Mouse (Mus musculus) lung, postnatal 0 days (tissue): ENCODE measurements at regions not wholly inside any gene's neighbourhood (a gene's known extent, or its start where the extent isn't known, plus 50 kb on each side); places are given as distances from the start of the nearest gene placed in this dataset.

Experiments
- ATAC-seq: fragments of 200-750 bp; cut with Nextera tagmentation; 2 replicates; pipeline ENCODE4 v1.8.0; 2017; ENCODE audit warnings: moderate library complexity
- DNase-seq: peaks from one replicate; pipeline ENCODE4 v3.0.0-alpha.2; 2016; ENCODE audit warnings: low spot score
- H3K27ac ChIP-seq: fragments of 300-500 bp; sonication (generic); 2 replicates; pipeline ENCODE4 v1.5.1; 2014; ENCODE audit warnings: antibody characterized with exemption, mild to moderate bottlenecking, low read length, mixed read lengths
- H3K27me3 ChIP-seq: fragments of 300-500 bp; sonication (generic); replicated peaks from 2 replicates; pipeline ENCODE4 v1.6.1; 2014; ENCODE audit warnings: low read length, mixed read lengths; ENCODE audit not compliant: insufficient read depth
- H3K36me3 ChIP-seq: fragments of 300-500 bp; sonication (generic); 2 replicates; pipeline ENCODE4 v1.6.1; 2014; ENCODE audit warnings: low read length, mixed read lengths; ENCODE audit not compliant: insufficient read depth
- H3K4me1 ChIP-seq: fragments of 300-500 bp; sonication (generic); 2 replicates; pipeline ENCODE4 v1.6.1; 2014; ENCODE audit warnings: antibody characterized with exemption, low read depth, low read length, mixed read lengths; ENCODE audit not compliant: insufficient read depth
- H3K4me2 ChIP-seq: fragments of 300-500 bp; sonication (generic); replicated peaks from 2 replicates; pipeline ENCODE4 v1.6.1; 2014; ENCODE audit warnings: low read depth, mild to moderate bottlenecking, low read length, moderate library complexity, mixed read lengths
- H3K4me3 ChIP-seq: fragments of 300-500 bp; sonication (generic); 2 replicates; pipeline ENCODE4 v1.5.1; 2014; ENCODE audit warnings: low read depth, low read length
- H3K9ac ChIP-seq: fragments of 300-500 bp; sonication (generic); replicated peaks from 2 replicates; pipeline ENCODE4 v1.6.1; 2014; ENCODE audit warnings: low read depth, mild to moderate bottlenecking
- H3K9me3 ChIP-seq: fragments of 300-500 bp; sonication (generic); 2 replicates; pipeline ENCODE4 v1.6.1; 2016; ENCODE audit warnings: low read length, mixed read lengths
- CTCF ChIP-seq: IDR thresholded peaks from 2 replicates; pipeline ENCODE4 v1.5.1; 2016; ENCODE audit warnings: antibody characterized with exemption, mild to moderate bottlenecking
- EP300 ChIP-seq: IDR thresholded peaks from 2 replicates; pipeline ENCODE4 v1.6.1; 2016; ENCODE audit warnings: antibody characterized with exemption, mild to moderate bottlenecking, control low read depth
- WGBS: fragments of 180-500 bp; shearing (Covaris S2); extraction: QIAGEN DNeasy Blood & Tissue Kit; methylation state at CpG from one replicate; pipeline ENCODE4 v1.1.7; 2014; 5-methylcytosine and 5-hydroxymethylcytosine counted together

- Histone ChIP-seq H3K9me3 (no peaks in the 10 kb centered on the region; the same call in 1 of the 2 replicates), H3K27ac (no peak overlapping the region), H3K36me3 (no peaks in the 10 kb centered on the region), H3K4me3 (no peak overlapping the region), H3K4me2 (peak overlapping the region; percentile 33; the same call in 1 of the 2 replicates), H3K4me1 (peaks cover 11% of the 10 kb centered on the region; the same call in 1 of the 2 replicates), H3K27me3 (no peaks in the 10 kb centered on the region), H3K9ac (no peak overlapping the region)
- ATAC-seq (no peak), DNase-seq (no peak)
- WGBS = 19% methylated on average over 19 of the region's 19 CpGs
- TF ChIP-seq CTCF (no peak), EP300 (no peak)
Observed at GRCm38 (mm10) chr9:120869432-120870081, 59.5 kb upstream of the Ctnnb1 start.

- Histone ChIP-seq H3K4me1 (peaks cover 7% of the 10 kb centered on the region; the same call in 1 of the 2 replicates), H3K36me3 (no peaks in the 10 kb centered on the region), H3K4me3 (no peak overlapping the region), H3K4me2 (no peak overlapping the region), H3K27ac (no peak overlapping the region), H3K9me3 (no peaks in the 10 kb centered on the region; the same call in 1 of the 2 replicates), H3K9ac (no peak overlapping the region), H3K27me3 (no peaks in the 10 kb centered on the region)
- TF ChIP-seq EP300 = no peak
- no peak for TF ChIP-seq CTCF
- DNase-seq = no peak
- 94% methylated on average over 3 of the region's 3 CpGs for WGBS
- no peak for ATAC-seq
Observed at GRCm38 (mm10) chr9:120873293-120873692, 55.7 kb upstream of the Ctnnb1 start.

- DNase-seq (no peak), ATAC-seq (no peak)
- Histone ChIP-seq H3K4me2 (no peak overlapping the region), H3K36me3 (no peaks in the 10 kb centered on the region), H3K27ac (no peak overlapping the region), H3K9ac (no peak overlapping the region), H3K9me3 (no peaks in the 10 kb centered on the region; the same call in 1 of the 2 replicates), H3K4me1 (peaks cover 7% of the 10 kb centered on the region; the same call in 1 of the 2 replicates), H3K4me3 (no peak overlapping the region), H3K27me3 (no peaks in the 10 kb centered on the region)
- no peak for TF ChIP-seq EP300
- TF ChIP-seq CTCF = no peak
- WGBS = 92% methylated on average over 5 of the region's 5 CpGs
Observed at GRCm38 (mm10) chr9:120874416-120874976, 54.5 kb upstream of the Ctnnb1 start.

GRCm38 (mm10) chr9:120877101-120877500 is 51.9 kb upstream of the Ctnnb1 start:
- H3K9me3 ChIP-seq = no peaks in the 10 kb centered on the region; the same call in 1 of the 2 replicates
- no peaks in the 10 kb centered on the region for H3K4me1 ChIP-seq
- DNase-seq = no peak
- ATAC-seq = no peak
- H3K9ac ChIP-seq = no peak overlapping the region
- 80% methylated on average over 2 of the region's 2 CpGs for WGBS
- H3K27me3 ChIP-seq = no peaks in the 10 kb centered on the region
- H3K4me3 ChIP-seq = no peak overlapping the region
- H3K4me2 ChIP-seq = no peak overlapping the region
- TF ChIP-seq CTCF = no peak
- TF ChIP-seq EP300 = no peak
- no peak overlapping the region for H3K27ac ChIP-seq
- H3K36me3 ChIP-seq = no peaks in the 10 kb centered on the region
